Mouse (Mus musculus) forebrain, postnatal 0 days (tissue): Measurements from ENCODE around the gene Eif4b. TPM values are rescaled to one million over a fixed set of nuclear protein-coding genes. Genes with fewer than 3 reads are reported as not detected.

Experiments used
- ATAC-seq: fragments of 200-750 bp; cut with Nextera tagmentation; 2 replicates; pipeline ENCODE4 v1.8.0; 2017; ENCODE audit warnings: mild to moderate bottlenecking, moderate library complexity
- DNase-seq: peaks from one replicate; pipeline ENCODE4 v3.0.0-alpha.2; 2015
- H3K27ac ChIP-seq: fragments of 300-500 bp; sonication (generic); 2 replicates; pipeline ENCODE4 v1.5.1; 2014; ENCODE audit warnings: low read depth, mild to moderate bottlenecking, antibody characterized with exemption, low read length, moderate library complexity, mixed read lengths
- H3K27me3 ChIP-seq: fragments of 300-500 bp; sonication (generic); 2 replicates; pipeline ENCODE4 v1.6.1; 2014; ENCODE audit warnings: mild to moderate bottlenecking, low read length, mixed read lengths; ENCODE audit not compliant: insufficient read depth
- H3K36me3 ChIP-seq: fragments of 300-500 bp; sonication (generic); 2 replicates; pipeline ENCODE4 v1.6.1; 2014; ENCODE audit warnings: mild to moderate bottlenecking, moderate library complexity; ENCODE audit not compliant: insufficient read depth
- H3K4me1 ChIP-seq: fragments of 300-500 bp; sonication (generic); 2 replicates; pipeline ENCODE4 v1.6.1; 2014; ENCODE audit warnings: antibody characterized with exemption; ENCODE audit not compliant: insufficient read depth
- H3K4me2 ChIP-seq: fragments of 300-500 bp; sonication (generic); 2 replicates; pipeline ENCODE4 v1.6.1; 2014; ENCODE audit warnings: low read depth, mild to moderate bottlenecking, moderate library complexity
- H3K4me3 ChIP-seq: fragments of 300-500 bp; sonication (generic); 2 replicates; pipeline ENCODE4 v1.5.1; 2014; ENCODE audit warnings: low read depth, low read length, mixed read lengths
- H3K9ac ChIP-seq: fragments of 300-500 bp; sonication (generic); 2 replicates; pipeline ENCODE4 v1.6.1; 2014; ENCODE audit warnings: mild to moderate bottlenecking
- H3K9me3 ChIP-seq: fragments of 300-500 bp; sonication (generic); 2 replicates; pipeline ENCODE4 v1.6.1; 2016; ENCODE audit warnings: low read length
- CTCF ChIP-seq: sonication (generic); IDR thresholded peaks from 2 replicates; pipeline ENCODE4 v1.5.1; 2016; ENCODE audit warnings: antibody characterized with exemption, control low read depth, low read depth
- WGBS: fragments of 180-500 bp; shearing (Covaris S2); extraction: QIAGEN DNeasy Blood & Tissue Kit; methylation state at CpG from one replicate; pipeline ENCODE4 v1.1.7; 2014; 5-methylcytosine and 5-hydroxymethylcytosine counted together
- polyA plus RNA-seq: library from polyadenylated mRNA; unstranded; fragments of >200 nt; fragmentation: Nextera tagmentation; extraction: Ambion mirVana; gene quantifications from 2 replicates; pipeline ENCODE4 v1.2.1, GENCODE M21; 2015
- total RNA-seq: library from RNA; depleted of rRNA; stranded (reverse); fragments of >200 nt; gene quantifications from 2 replicates; pipeline ENCODE4 v1.2.3, GENCODE M21; 2014

The Eif4b gene
- total and polyA plus RNA-seq, 2 experiments from 2014 or later, result 72.8 to 194 TPM

DNA sequence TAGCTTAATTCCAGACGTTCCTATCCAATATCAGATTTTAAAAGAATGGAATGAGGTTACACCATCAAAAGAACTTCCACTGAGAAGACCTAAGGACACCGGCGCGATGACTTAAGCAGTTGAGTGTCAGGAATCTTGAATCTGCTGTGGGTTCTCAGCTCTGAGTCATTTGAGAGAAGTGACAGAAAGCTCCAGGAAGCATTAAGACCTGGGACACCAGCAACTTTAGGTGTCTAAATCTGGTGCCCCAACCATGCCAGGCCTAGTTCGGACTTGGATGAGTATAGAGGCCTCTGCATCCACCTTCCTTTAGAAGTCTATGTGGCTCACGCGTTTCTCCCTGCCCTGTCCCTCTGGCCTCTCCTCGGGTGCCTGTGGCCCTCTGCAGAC is 26.2 kb downstream of the Eif4b start:
- Histone ChIP-seq H3K4me2 (peak overlapping the region; percentile 80), H3K27ac (no peak overlapping the region), H3K9ac (peak overlapping the region; percentile 46), H3K9me3 (no peaks in the 10 kb centered on the region), H3K4me1 (peaks cover 5% of the 10 kb centered on the region; the same call in 1 of the 2 replicates), H3K36me3 (peaks cover 32% of the 10 kb centered on the region), H3K4me3 (peak overlapping the region; percentile 44), H3K27me3 (no peaks in the 10 kb centered on the region)
- no peak for TF ChIP-seq CTCF
- 22% methylated on average over 8 of the region's 8 CpGs for WGBS
- ATAC-seq (no peak), DNase-seq (no peak)

DNA sequence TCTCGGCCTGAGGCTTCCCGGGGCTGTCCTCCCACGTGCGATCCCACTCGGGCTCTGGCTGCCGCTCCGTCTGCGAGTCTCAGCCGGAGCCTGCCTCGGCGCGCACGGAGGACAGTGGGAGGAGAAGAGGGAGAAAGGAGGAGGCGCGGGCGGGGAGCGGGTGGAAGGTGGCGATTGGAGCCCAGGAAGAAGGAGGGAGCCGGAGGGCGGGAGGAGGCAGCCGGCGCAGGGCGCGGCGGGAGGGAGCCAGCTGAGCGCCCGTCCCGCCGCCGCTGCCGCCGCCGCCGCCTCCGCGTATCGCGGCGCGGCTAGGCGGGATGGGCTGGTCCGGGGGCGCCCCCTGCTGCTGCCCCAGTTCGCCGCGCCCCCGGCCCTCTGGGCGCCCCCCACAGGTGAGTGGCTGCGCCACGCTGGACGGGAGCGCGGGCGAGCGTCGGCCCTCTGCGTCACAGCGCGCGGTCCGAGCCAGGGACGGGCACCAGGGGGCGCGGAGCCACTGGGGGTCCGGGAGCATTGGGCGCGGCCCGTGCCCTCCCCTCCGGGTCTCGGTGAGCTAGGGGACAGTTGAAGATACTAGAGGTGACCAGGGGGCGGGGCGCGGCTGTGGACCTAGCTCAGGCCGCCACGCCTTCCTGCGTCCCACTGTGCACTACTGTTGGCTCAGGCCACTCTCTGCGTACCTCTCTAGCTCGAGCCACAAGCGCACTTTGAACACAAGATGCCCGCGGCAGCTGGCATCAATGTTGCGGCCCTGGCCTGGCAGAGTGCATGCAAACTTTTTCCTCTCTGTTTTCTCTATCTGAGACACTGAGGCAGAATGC is 26.8 kb downstream of the Eif4b start, which contains the start of gene Tns2:
TSS of gene Tns2 (plus strand) at position 253 of the 821 bp plus-strand sequence.
- H3K27me3 ChIP-seq, result no peaks in the 10 kb centered on the region
- H3K9me3 ChIP-seq, result no peaks in the 10 kb centered on the region
- ATAC-seq, result peak; percentile 68
- H3K9ac ChIP-seq, result peak within 1 kb of the TSS; percentile 46
- H3K4me2 ChIP-seq, result peak within 1 kb of the TSS; percentile 80
- peaks cover 5% of the 10 kb centered on the region; the same call in 1 of the 2 replicates for H3K4me1 ChIP-seq
- H3K36me3 ChIP-seq, result peaks cover 26% of the 10 kb centered on the region
- 1% methylated on average over 64 of the region's 82 CpGs for WGBS
- H3K4me3 ChIP-seq, result peak within 1 kb of the TSS; percentile 44
- H3K27ac ChIP-seq, result no peak within 1 kb of the TSS; the same call in 1 of the 2 replicates
- TF ChIP-seq CTCF, result peak; percentile 53
- DNase-seq, result peak; percentile 50

- peaks cover 19% of the 10 kb centered on the region for H3K36me3 ChIP-seq
- H3K4me3 ChIP-seq, result peak overlapping the region; percentile 44; the same call in 1 of the 2 replicates
- peak; percentile 16; the same call in 1 of the 2 replicates for TF ChIP-seq CTCF
- no peaks in the 10 kb centered on the region for H3K9me3 ChIP-seq
- DNase-seq (no peak), ATAC-seq (no peak)
- no peaks in the 10 kb centered on the region; the same call in 1 of the 2 replicates for H3K27me3 ChIP-seq
- H3K4me2 ChIP-seq, result peak overlapping the region; percentile 80
- H3K9ac ChIP-seq, result no peak overlapping the region
- peak overlapping the region; percentile 40; the same call in 1 of the 2 replicates for H3K27ac ChIP-seq
- 35% methylated on average over 10 of the region's 10 CpGs for WGBS
- peaks cover 5% of the 10 kb centered on the region; the same call in 1 of the 2 replicates for H3K4me1 ChIP-seq
These were observed 27.6 kb downstream of the Eif4b start for GRCm38 (mm10) chr15:102100996-102101671.

DNA sequence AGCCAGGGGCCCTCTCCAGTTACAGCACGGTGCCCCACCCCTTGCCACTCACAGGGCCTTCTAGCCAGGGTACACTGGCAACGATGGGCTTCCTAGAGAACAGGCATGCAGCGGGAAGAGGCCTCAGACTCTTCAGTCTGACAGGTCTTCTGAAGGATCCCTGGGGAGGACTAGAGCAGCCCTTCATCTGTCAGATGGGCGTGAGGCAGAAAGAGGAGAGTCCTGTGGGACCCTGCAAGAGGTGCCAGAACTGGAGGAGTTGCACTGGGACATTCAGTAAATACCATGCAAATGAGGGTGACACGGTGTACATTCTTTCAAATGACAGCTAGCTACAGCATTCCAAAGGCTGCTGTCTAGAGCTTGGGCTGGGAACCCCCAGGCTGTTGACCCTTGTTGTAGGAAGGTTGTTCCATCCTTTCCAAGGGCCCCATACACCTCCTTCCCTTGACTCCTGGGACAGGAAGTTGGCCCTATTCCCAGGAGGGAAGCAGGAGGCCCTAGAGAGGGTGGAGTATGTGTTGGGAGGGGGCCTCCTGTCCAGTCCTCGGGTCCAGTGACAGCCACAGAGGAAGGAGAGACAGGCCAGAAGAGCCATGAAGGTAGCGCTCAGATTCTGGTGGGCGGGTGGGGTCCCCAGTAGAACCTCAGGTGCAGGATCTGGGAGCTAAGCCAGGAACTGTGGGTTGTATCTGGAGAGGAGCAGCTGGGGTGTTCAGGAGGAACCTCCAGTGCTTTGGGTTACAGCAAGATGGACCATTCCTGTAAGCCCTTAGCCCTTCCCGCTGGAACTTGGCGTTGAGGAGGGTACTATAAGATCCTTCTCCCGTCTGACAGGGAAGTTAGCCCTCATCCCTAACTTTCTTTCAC is 28.3 kb downstream of the Eif4b start:
- peaks cover 14% of the 10 kb centered on the region for H3K36me3 ChIP-seq
- ATAC-seq, result no peak
- DNase-seq, result no peak
- TF ChIP-seq CTCF, result no peak
- H3K27ac ChIP-seq, result 0 out of 2 replicates have a peak overlapping the region, but pooled peaks have one; percentile 40
- peaks cover 5% of the 10 kb centered on the region; the same call in 1 of the 2 replicates for H3K4me1 ChIP-seq
- H3K9me3 ChIP-seq, result no peaks in the 10 kb centered on the region
- H3K4me3 ChIP-seq, result no peak overlapping the region
- peaks cover 2% of the 10 kb centered on the region for H3K27me3 ChIP-seq
- WGBS, result 35% methylated on average over 11 of the region's 11 CpGs
- no peak overlapping the region for H3K4me2 ChIP-seq
- H3K9ac ChIP-seq, result no peak overlapping the region

DNA sequence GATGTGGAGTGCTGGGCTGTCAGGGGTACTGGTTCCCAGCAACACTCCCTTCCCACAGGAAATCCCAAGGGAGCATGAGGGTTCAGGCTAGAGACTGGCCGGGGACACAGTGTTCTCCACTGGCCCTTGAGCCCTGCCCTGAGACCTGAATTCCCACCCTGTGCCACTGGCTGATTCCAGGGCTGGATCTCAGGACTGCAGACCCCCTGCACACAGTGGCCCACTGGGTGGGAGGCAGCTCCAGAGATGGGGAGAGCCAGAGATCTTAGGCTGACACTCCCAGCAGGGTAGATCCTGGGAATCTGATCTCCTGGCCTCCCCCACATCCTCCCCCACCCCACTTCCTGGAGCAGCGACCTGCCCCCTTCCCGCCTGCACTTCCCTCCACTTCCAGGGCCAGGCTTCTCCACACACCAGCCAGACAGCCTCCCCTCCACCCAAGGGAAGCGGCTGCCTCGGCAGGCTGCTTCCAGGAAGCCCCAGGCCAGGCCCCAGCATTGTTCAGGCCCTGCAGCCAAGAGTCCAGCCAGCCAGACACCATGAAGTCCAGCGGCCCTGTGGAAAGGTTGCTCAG is 29.1 kb downstream of the Eif4b start:
- ATAC-seq (no peak), DNase-seq (no peak)
- Histone ChIP-seq H3K4me2 (peak overlapping the region; percentile 23; the same call in 1 of the 2 replicates), H3K27me3 (peaks cover 7% of the 10 kb centered on the region), H3K4me1 (peaks cover 5% of the 10 kb centered on the region; the same call in 1 of the 2 replicates), H3K36me3 (peaks cover 8% of the 10 kb centered on the region; the same call in 1 of the 2 replicates), H3K27ac (peak overlapping the region; percentile 62), H3K9ac (no peak overlapping the region), H3K4me3 (0 out of 2 replicates have a peak overlapping the region, but pooled peaks have one; percentile 5), H3K9me3 (no peaks in the 10 kb centered on the region)
- TF ChIP-seq CTCF, result no peak
- WGBS, result 32% methylated on average over 6 of the region's 6 CpGs
